Mouse (Mus musculus) limb, embryonic 10.5 days (tissue): ENCODE measurements at regions not wholly inside any gene's neighbourhood (a gene's known extent, or its start where the extent isn't known, plus 50 kb on each side); places are given as distances from the start of the nearest gene placed in this dataset.

ENCODE experiments used
- DNase-seq: peaks from one replicate; pipeline ENCODE4 v3.0.0-alpha.2; 2017; ENCODE audit warnings: low spot score
- H3K27ac ChIP-seq: fragments of 300-500 bp; sonication (generic); 2 replicates; pipeline ENCODE4 v1.5.1; 2016; ENCODE audit warnings: mild to moderate bottlenecking
- H3K27me3 ChIP-seq: fragments of 300-500 bp; sonication (generic); 2 replicates; pipeline ENCODE4 v1.6.1; 2016; ENCODE audit warnings: low read depth, mild to moderate bottlenecking; ENCODE audit not compliant: poor library complexity, severe bottlenecking
- H3K36me3 ChIP-seq: fragments of 300-500 bp; sonication (generic); 2 replicates; pipeline ENCODE4 v1.6.1; 2016; ENCODE audit warnings: mild to moderate bottlenecking, moderate library complexity
- H3K4me1 ChIP-seq: fragments of 300-500 bp; sonication (generic); 2 replicates; pipeline ENCODE4 v1.6.1; 2016
- H3K4me3 ChIP-seq: fragments of 300-500 bp; sonication (generic); 2 replicates; pipeline ENCODE4 v1.5.1; 2016; ENCODE audit warnings: mild to moderate bottlenecking, moderate library complexity
- H3K9me3 ChIP-seq: fragments of 300-500 bp; sonication (generic); replicated peaks from 2 replicates; pipeline ENCODE4 v1.6.1; 2016; ENCODE audit warnings: mild to moderate bottlenecking
- WGBS: fragments of 180-500 bp; shearing (Covaris S2); methylation state at CpG from one replicate; pipeline ENCODE4 v1.1.7; 2016; 5-methylcytosine and 5-hydroxymethylcytosine counted together

- Histone ChIP-seq H3K27me3 (no peaks in the 10 kb centered on the region), H3K4me3 (no peak overlapping the region), H3K27ac (no peak overlapping the region), H3K9me3 (no peaks in the 10 kb centered on the region), H3K4me1 (no peaks in the 10 kb centered on the region), H3K36me3 (no peaks in the 10 kb centered on the region)
- DNase-seq, result no peak
- 53% methylated on average over 12 of the region's 12 CpGs for WGBS
Measured at GRCm38 (mm10) chr4:140390684-140391234, 144.2 kb upstream of the Igsf21 start.

- DNase-seq, result no peak
- H3K27me3 ChIP-seq, result no peaks in the 10 kb centered on the region
- H3K27ac ChIP-seq, result no peak overlapping the region
- 45% methylated on average over 6 of the region's 6 CpGs for WGBS
- no peak overlapping the region for H3K4me3 ChIP-seq
- H3K36me3 ChIP-seq, result no peaks in the 10 kb centered on the region
- H3K4me1 ChIP-seq, result 0 out of 2 replicates have a peak, but pooled peaks cover 4% of the 10 kb centered on the region
- no peaks in the 10 kb centered on the region for H3K9me3 ChIP-seq
Measured at GRCm38 (mm10) chr4:140385686-140386085, 139.1 kb upstream of the Igsf21 start.

- Histone ChIP-seq H3K36me3 (no peaks in the 10 kb centered on the region), H3K9me3 (no peaks in the 10 kb centered on the region)
- 91% methylated on average over 14 of the region's 14 CpGs for WGBS
Measured at GRCm38 (mm10) chr4:140385226-140385625, 138.6 kb upstream of the Igsf21 start.

GRCm38 (mm10) chr4:140383596-140383995 lies 137.0 kb upstream of the Igsf21 start:
- DNase-seq, result no peak
- Histone ChIP-seq H3K36me3 (no peaks in the 10 kb centered on the region), H3K27me3 (no peaks in the 10 kb centered on the region), H3K4me1 (0 out of 2 replicates have a peak, but pooled peaks cover 8% of the 10 kb centered on the region), H3K9me3 (no peaks in the 10 kb centered on the region), H3K27ac (no peak overlapping the region), H3K4me3 (no peak overlapping the region)
- 89% methylated on average over 7 of the region's 7 CpGs for WGBS

More at GRCm38 (mm10) chr4:140385226-140385625, 138.6 kb upstream of the Igsf21 start:
- H3K27ac ChIP-seq, result no peak overlapping the region
- no peak overlapping the region for H3K4me3 ChIP-seq
- no peaks in the 10 kb centered on the region for H3K27me3 ChIP-seq
- DNase-seq, result no peak
- H3K4me1 ChIP-seq, result 0 out of 2 replicates have a peak, but pooled peaks cover 8% of the 10 kb centered on the region

GRCm38 (mm10) chr4:140380733-140381132 lies 134.1 kb upstream of the Igsf21 start:
- Histone ChIP-seq H3K36me3 (no peaks in the 10 kb centered on the region), H3K4me3 (no peak overlapping the region), H3K9me3 (no peaks in the 10 kb centered on the region), H3K27ac (no peak overlapping the region), H3K4me1 (0 out of 2 replicates have a peak, but pooled peaks cover 8% of the 10 kb centered on the region), H3K27me3 (no peaks in the 10 kb centered on the region)
- WGBS, result 23% methylated on average over 13 of the region's 13 CpGs
- DNase-seq, result no peak

GRCm38 (mm10) chr4:140377941-140378340 lies 131.4 kb upstream of the Igsf21 start:
- no peak overlapping the region for H3K4me3 ChIP-seq
- H3K9me3 ChIP-seq, result no peaks in the 10 kb centered on the region
- H3K4me1 ChIP-seq, result 0 out of 2 replicates have a peak, but pooled peaks cover 5% of the 10 kb centered on the region
- no peak overlapping the region for H3K27ac ChIP-seq
- no peak for DNase-seq
- no peaks in the 10 kb centered on the region for H3K27me3 ChIP-seq
- 63% methylated on average over 1 of the region's 1 CpGs for WGBS
- no peaks in the 10 kb centered on the region for H3K36me3 ChIP-seq

- H3K36me3 ChIP-seq, result no peaks in the 10 kb centered on the region
- no peaks in the 10 kb centered on the region for H3K27me3 ChIP-seq
- 59% methylated on average over 11 of the region's 11 CpGs for WGBS
- DNase-seq, result no peak
- no peaks in the 10 kb centered on the region for H3K9me3 ChIP-seq
- no peak overlapping the region for H3K27ac ChIP-seq
- no peaks in the 10 kb centered on the region for H3K4me1 ChIP-seq
- no peak overlapping the region for H3K4me3 ChIP-seq
Measured at GRCm38 (mm10) chr4:140372586-140373325, 126.2 kb upstream of the Igsf21 start.

GRCm38 (mm10) chr4:140371426-140372213 lies 125.0 kb upstream of the Igsf21 start:
- Histone ChIP-seq H3K27ac (no peak overlapping the region), H3K4me1 (no peaks in the 10 kb centered on the region), H3K27me3 (no peaks in the 10 kb centered on the region), H3K9me3 (no peaks in the 10 kb centered on the region), H3K4me3 (no peak overlapping the region), H3K36me3 (no peaks in the 10 kb centered on the region)
- WGBS, result 86% methylated on average over 20 of the region's 20 CpGs
- DNase-seq, result no peak

GRCm38 (mm10) chr4:140366975-140367680 lies 120.5 kb upstream of the Igsf21 start:
- no peak for DNase-seq
- 59% methylated on average over 8 of the region's 8 CpGs for WGBS
- Histone ChIP-seq H3K9me3 (no peaks in the 10 kb centered on the region), H3K27ac (no peak overlapping the region), H3K27me3 (no peaks in the 10 kb centered on the region), H3K4me1 (peaks cover 16% of the 10 kb centered on the region), H3K4me3 (no peak overlapping the region), H3K36me3 (no peaks in the 10 kb centered on the region)

- DNase-seq, result no peak
- Histone ChIP-seq H3K27me3 (no peaks in the 10 kb centered on the region), H3K27ac (no peak overlapping the region), H3K4me3 (no peak overlapping the region), H3K36me3 (no peaks in the 10 kb centered on the region), H3K9me3 (no peaks in the 10 kb centered on the region), H3K4me1 (peaks cover 8% of the 10 kb centered on the region)
- WGBS, result 91% methylated on average over 4 of the region's 4 CpGs
Measured at GRCm38 (mm10) chr4:140358846-140359245, 112.3 kb upstream of the Igsf21 start.

GRCm38 (mm10) chr4:140358103-140358502 lies 111.5 kb upstream of the Igsf21 start:
- DNase-seq, result peak; percentile 96
- no peaks in the 10 kb centered on the region for H3K27me3 ChIP-seq
- peaks cover 2% of the 10 kb centered on the region for H3K4me1 ChIP-seq
- no peak overlapping the region for H3K4me3 ChIP-seq
- no peaks in the 10 kb centered on the region for H3K36me3 ChIP-seq
- no peaks in the 10 kb centered on the region for H3K9me3 ChIP-seq
- whole genome bisulfite sequencing, result 12% methylated on average over 5 of the region's 5 CpGs
- no peak overlapping the region for H3K27ac ChIP-seq

- WGBS, result 78% methylated on average over 12 of the region's 12 CpGs
- H3K27me3 ChIP-seq, result no peaks in the 10 kb centered on the region
- no peaks in the 10 kb centered on the region for H3K4me1 ChIP-seq
- no peaks in the 10 kb centered on the region for H3K36me3 ChIP-seq
- no peaks in the 10 kb centered on the region for H3K9me3 ChIP-seq
- DNase-seq, result no peak
- no peak overlapping the region for H3K27ac ChIP-seq
- no peak overlapping the region for H3K4me3 ChIP-seq
Measured at GRCm38 (mm10) chr4:140355144-140355550, 108.6 kb upstream of the Igsf21 start.
